Mouse (Mus musculus): ENCODE measurements around the gene Flywch2.
A peak's percentile ranks its signal among the peaks of the same experiment; 100 is the strongest.

Flywch2 gene

DNA sequence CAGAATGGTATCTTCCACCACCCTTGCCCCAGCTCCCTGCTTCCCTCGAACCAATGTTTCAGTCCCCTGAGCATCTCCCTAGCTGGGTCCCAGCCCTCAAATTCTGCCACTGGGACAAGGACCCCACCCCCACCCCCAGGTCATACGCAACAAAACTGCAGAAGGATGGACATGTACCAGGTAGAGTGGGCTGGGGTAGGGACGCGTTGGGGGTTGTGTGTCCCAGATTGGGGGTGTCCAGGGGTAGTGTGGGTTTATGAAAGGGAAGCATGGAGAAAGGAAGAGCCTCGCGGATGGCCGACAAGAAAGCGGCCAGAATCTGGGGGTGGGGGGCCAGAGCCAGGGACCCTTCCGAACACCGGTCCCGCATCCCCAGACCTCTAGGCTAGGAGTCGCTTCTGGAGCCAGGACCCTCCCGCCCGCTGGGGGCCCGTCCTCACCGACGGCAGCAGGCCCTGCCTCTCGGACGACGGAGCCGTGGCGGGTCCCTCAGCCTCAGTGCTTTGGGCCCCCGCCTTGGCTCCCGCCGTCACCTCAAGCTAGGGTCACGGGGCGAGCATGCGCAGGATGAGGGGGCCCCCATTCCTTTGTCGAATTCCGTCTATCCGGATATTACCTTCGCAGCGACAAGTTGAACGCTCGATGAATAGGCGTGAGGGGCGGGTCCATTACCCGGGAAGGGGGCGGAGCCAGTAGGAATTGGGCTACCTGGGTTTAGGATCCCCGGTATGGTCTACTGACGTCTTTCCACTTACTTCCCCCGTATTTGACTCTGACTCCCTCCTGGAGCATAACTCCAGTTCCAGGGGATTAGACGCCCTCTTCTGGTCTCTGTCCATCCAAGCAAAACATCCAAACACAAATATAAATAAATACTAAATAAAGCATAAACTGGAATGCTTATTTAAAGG is at the start of gene Flywch2:
Gene Flywch2 (minus strand): TSS at position 521 of the 911 bp plus-strand sequence.
- DNase-seq (ENCODE audit: low spot score in 2 of 2), result peak; percentile 44 to 61

GRCm38 (mm10) chr17:23831201-23831600 is 45.3 kb upstream of the Flywch2 start:
- no peak for DNase-seq (ENCODE audit: low spot score in 2 of 2)

GRCm38 (mm10) chr17:23829064-23829619 is 43.3 kb upstream of the Flywch2 start, which contains the start of gene Elob:
TSS of gene Elob (minus strand) at chr17:23829136.
- DNase-seq (ENCODE audit: low spot score in 2 of 2), result peak; percentile 81 to 86

DNA sequence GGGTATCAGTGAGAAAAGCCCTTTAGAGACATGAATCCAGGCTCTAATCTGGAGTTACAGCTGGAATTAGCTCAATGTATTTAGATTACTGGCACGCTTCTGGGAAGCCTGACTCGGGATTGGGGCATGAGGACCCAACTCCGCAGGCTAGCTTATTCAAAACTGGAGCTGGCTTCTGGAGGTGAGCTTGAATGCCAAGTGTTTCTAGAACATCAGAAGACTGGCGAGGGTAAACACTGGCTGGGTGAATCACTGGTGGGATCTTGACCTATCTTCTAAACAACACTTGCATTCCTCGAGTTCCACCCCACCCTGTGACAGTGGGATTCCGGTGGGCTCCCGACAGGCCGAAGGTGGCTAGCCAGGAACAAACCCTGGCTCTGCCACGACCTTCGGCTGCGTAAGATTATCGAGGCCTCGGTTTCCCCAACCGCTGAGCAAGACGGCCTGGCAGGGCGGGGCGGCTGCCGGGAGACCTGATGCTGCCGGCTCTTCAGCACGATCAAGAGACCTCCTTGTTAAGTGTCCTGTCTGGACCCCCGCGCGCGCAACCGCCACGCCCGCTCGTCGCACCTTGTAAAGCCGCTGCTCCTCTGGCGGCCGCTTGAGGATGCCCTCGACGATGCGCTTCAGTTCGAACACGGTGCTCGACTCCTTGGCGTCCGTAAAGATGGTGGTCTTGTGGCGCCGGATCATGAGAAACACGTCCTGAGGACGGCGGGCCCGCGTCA is 42.6 kb upstream of the Flywch2 start:
- peak; percentile 43 to 51 for DNase-seq (ENCODE audit: low spot score in 2 of 2)

GRCm38 (mm10) chr17:23825591-23825990 is 39.7 kb upstream of the Flywch2 start:
- DNase-seq (ENCODE audit: low spot score in 2 of 2), result no peak

- DNase-seq (ENCODE audit: low spot score in 2 of 2), result no peak
These were observed 37.7 kb upstream of the Flywch2 start for GRCm38 (mm10) chr17:23823614-23824013.

GRCm38 (mm10) chr17:23823018-23823417 is 37.1 kb upstream of the Flywch2 start:
- no peak for DNase-seq (ENCODE audit: low spot score in 2 of 2)

- DNase-seq (ENCODE audit: low spot score in 2 of 2), result no peak
These were observed 36.2 kb upstream of the Flywch2 start for GRCm38 (mm10) chr17:23822094-23822493.

GRCm38 (mm10) chr17:23820731-23821130 is 34.9 kb upstream of the Flywch2 start:
- DNase-seq (ENCODE audit: low spot score in 2 of 2), result no peak

- DNase-seq (ENCODE audit: low spot score in 2 of 2), result no peak
These were observed 33.4 kb upstream of the Flywch2 start for GRCm38 (mm10) chr17:23819235-23819634.

- DNase-seq (ENCODE audit: low spot score in 2 of 2), result no peak
These were observed 32.7 kb upstream of the Flywch2 start for GRCm38 (mm10) chr17:23818579-23818978.

DNA sequence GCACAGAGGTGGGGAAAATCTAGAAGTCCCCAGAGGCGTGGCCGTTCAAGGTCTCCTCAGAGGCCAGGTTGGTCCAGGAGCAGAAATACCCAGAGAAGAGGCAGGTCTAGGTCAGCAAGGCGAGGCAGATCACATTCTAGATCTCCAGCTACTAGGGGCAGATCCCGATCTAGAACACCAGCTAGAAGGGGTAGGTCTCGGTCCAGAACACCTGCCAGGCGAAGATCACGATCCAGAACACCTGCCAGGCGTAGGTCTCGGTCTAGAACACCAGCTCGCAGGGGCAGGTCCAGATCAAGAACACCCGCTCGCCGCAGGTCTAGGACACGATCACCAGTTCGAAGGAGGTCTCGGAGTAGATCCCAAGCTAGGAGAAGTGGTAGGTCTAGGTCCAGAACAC is 29.8 kb upstream of the Flywch2 start:
- no peak for DNase-seq (ENCODE audit: low spot score in 2 of 2)

GRCm38 (mm10) chr17:23807918-23808317 is 22.0 kb upstream of the Flywch2 start:
- no peak for DNase-seq (ENCODE audit: low spot score in 2 of 2)

GRCm38 (mm10) chr17:23806867-23807266 is 21.0 kb upstream of the Flywch2 start:
- DNase-seq (ENCODE audit: low spot score in 2 of 2), result no peak

DNA sequence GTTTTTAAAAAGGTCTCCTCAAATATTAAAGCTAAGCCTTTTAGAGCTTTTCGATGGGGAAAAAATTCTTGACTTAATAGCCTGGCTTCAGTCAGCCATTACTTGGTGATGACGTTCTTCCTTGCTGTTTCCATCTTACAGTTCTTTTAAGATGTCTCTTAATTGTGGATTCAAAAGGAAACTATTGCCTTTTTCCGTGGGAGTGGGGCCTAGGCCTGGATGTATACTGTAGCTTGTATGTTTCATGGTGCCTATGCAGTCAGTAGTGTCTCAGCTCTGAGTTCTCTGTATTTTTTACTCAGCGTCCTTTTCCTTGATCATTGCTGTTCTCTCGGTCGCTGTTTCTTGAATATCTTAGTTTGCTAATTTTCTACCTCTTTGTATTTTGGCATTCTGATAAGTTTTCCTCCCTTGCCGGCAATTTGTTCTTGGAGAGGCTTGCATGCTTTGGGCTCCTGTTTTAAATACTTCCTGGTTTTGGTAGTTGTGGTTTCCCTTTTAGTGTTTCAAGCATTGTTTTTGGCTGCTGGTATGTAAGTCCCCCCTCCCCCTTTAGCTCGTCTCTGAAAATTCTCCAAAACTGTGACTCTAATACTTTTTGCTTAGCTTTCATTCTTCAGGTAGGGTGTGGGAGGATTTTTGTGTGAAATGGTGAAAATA is 18.7 kb upstream of the Flywch2 start:
- no peak for DNase-seq (ENCODE audit: low spot score in 2 of 2)

DNA sequence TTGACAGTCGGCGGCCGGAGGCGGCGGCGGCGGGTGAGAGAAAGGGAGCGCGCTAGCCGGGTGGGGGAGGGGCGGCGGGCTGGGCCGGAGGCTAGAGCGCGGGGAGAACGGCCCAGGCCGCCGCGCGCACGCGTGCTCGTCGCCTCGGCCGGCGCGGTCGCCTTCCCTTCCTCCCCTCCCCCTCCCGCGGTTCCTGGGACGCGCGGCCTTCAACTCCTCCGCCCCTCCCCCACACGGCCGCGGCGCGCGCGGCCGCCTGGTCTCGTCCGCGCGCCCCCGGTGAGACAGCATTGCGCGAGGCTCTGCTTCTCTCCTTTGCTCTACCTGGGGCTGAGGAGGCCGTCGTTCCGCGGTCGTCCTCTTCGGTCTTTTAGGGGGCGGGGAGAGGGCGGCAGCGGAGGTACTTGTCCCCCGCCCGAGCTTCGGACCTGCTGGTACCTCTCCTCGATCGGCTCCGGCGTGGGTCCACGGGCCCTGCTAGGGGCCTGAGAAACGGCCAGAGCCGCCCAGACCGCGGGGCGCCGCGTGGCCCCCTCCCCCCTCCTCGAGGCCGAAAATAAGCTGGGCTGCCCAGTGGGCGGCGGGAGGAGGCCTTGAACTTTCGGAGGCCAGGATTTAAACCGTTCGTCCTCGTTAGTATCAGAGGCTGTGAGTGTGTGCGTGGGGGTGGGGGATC is 17.6 kb upstream of the Flywch2 start:
- DNase-seq (ENCODE audit: low spot score in 2 of 2), result peak; percentile 75 to 79

DNA sequence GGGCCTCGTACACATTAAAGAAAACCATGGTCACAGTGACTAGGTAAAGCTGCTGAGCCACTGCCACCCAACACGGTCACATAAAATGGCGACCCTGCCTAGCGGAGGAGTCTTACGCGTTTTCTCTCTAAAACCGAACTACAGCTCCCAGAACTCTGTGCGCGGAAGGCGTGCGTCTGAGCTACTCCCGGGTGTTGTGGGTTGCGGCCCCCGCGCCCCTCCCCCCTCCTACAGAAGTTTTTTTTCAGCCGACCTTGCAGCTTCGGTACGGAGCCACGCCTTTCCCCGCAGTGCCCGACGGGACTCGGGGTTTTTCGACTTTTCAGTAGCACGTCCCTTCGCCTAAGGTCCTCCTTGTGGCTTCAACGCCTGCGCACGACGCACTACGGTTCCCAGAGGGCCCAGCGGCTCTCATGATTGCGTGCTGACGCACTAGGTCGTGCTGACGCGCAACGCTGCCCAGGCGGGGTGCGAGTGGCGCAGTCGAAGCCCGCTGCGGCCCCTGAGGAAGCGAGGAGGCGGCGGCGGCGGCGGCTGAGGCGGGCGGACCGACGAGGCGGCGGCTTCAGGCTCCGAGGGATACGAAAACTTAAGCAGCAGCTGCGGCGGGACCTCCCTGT is 17.0 kb upstream of the Flywch2 start:
- DNase-seq (ENCODE audit: low spot score in 2 of 2), result peak; percentile 98 to 99

DNA sequence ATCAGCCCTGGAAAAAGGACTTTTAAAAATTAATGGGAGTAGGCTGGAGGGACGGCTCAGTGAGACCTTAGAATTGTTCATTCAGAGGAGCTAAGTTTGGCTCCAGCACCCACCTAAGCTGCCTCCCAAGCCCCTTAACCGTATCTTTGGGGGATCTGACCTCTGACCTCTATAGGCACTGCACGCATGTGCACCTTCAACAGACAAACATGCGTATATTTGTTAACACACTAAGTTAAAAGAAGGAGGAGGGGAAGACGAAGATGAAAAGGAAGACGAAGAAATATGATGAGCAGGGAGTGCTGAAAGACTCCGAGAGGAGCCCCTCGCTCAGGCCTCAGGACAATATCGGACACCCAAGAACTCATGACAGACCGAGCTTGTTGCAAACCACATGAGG is 15.7 kb upstream of the Flywch2 start:
- DNase-seq (ENCODE audit: low spot score in 2 of 2), result no peak

DNA sequence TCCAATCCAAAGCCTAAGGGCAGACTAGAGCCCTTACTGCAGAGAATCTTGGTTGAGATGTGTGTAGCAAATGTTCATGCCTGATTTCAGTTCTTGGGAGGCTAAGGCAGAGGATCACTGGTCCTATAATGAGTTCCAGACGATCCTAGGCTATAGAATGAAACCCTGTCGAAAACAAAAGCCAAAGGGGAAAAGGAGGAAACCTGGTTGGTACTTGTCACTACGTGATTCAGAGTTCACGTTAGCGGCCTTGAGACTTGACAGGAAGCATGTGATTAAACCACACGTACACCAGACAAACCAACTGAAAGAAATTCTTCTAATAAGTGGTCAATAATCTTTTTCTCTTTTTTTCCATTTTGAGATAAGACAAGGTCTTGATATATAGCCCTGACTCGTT is 11.4 kb upstream of the Flywch2 start:
- no peak for DNase-seq (ENCODE audit: low spot score in 2 of 2)

DNA sequence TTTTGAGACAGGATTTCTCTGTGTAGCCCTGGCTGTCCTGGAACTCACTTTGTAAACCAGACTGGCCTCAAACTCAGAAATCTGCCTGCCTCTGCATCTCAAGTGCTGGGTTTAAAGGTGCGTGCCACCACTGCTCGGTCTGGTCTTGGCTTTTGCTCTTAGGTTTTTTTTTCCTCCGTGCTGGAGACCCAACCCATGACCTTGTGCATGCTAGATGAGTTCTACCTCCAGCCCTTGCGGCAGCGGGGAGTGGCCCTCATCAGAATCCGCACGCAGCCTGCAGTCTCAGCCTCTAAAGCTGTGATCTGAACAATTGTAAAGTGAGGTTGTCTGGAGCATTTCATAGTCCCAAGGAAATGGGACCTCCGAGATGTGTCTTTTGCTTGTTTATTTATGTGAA is 9.4 kb upstream of the Flywch2 start:
- DNase-seq (ENCODE audit: low spot score in 2 of 2), result no peak

- DNase-seq (ENCODE audit: low spot score in 2 of 2), result no peak
These were observed 5.1 kb upstream of the Flywch2 start for GRCm38 (mm10) chr17:23791079-23791357.

Measured in spleen, postnatal 36 days (tissue).